Mouse (Mus musculus) embryonic fibroblast, embryonic 13.5 days (primary cell): ENCODE measurements at regions not wholly inside any gene's neighbourhood (a gene's known extent, or its start where the extent isn't known, plus 50 kb on each side); places are given as distances from the start of the nearest gene placed in this dataset.

Source experiments
- CTCF ChIP-seq: IDR thresholded peaks from 2 replicates; pipeline ENCODE4 v1.5.1; 2011; ENCODE audit warnings: mild to moderate bottlenecking, control low read depth, low read length, moderate library complexity, borderline replicate concordance; ENCODE audit not compliant: insufficient read depth
- POLR2A ChIP-seq: IDR thresholded peaks from 2 replicates; pipeline ENCODE4 v1.6.1; 2011; ENCODE audit warnings: low read depth, mild to moderate bottlenecking, control low read depth, low read length, moderate library complexity

- TF ChIP-seq CTCF (no peak), POLR2A (no peak)
Measured at GRCm38 (mm10) chr6:101940266-101940866, 562.7 kb upstream of the Pdzrn3 start.
